Mouse (Mus musculus): ENCODE measurements around the gene Olfr772. TPM values are rescaled to one million over a fixed set of nuclear protein-coding genes. Genes with fewer than 3 reads are reported as not detected.
"Not testable (repeated sequence)": the region's sequence is repeated elsewhere in the genome, so short reads cannot be mapped to it uniquely, and the experiment has no call there.

Gene Olfr772
- not detected for total RNA-seq (2021)

GRCm38 (mm10) chr10:129177821-129178220 lies at the start of gene Olfr772:
Gene Olfr772 (minus strand): TSS chr10:129177921.
- DNase-seq, result not testable (repeated sequence)

DNA sequence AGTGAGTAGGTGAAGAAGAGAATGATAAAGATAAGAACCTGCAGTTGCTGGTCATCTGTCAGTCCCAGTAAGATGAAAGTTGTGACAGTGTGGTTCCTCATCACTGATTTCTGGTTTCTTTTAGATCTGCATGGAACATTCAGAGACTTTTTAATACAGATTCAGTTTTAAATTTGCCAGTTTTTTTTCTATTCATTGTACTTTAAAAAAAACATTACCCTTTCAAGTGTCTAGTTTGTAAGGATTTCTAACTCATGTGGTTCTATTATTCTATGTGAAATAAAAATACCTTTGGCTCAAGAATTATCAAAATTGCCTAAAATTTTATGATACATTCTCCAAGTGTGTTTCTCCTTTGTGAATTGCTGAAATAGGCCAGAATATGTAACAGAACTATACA lies 9.6 kb upstream of the Olfr772 start, which contains the start of gene Olfr773:
Gene Olfr773 (minus strand): TSS at position 101 of the 400 bp plus-strand sequence.
- DNase-seq, result not testable (repeated sequence)

DNA sequence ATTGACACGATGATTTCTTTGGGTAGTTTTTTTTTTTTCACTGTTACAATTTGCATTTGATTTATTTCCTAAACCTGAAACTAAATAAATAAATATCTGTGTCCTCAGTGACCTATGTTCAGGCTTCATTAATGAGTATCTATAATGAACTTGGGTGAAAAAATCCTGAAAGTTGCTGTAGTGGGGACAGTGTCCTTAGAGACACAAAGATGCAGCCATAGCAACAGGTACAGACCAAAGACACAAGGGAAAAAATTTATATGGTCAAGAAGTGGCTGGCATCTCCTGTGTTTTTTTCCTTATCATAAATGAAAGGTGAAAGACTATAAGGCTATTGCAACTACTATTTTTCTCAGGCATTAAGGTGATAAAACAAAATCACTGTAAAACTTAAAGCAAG lies 13.1 kb downstream of the Olfr772 start, which contains the start of gene Olfr771:
Gene Olfr771 (minus strand): TSS at position 101 of the 400 bp plus-strand sequence.
- no peak for DNase-seq

DNA sequence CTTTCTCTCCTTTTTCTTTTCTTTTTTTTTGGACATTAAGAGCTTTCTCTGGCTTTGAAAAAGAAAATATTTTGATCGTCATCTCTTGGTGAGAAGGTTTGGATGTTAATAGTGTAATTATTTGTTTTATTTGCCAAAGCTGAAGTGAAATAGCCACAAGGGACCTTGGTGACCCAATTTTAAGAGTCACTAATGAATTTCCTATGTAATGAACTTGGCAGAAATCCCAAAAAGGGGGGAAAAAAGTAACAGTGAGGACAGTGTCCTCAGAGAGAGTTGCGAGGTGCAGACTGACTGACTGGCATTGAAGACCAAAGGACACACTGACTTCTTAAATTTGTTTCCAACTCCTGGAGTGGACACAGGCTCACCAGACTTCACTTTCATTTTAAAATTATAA lies 38.8 kb downstream of the Olfr772 start, which contains the start of gene Olfr770:
Gene Olfr770 (minus strand): TSS at position 101 of the 400 bp plus-strand sequence.
- no peak for DNase-seq

Other genes starting within 250 kb of the Olfr772 start
- 10 to 100 TPM; 30.1 to 35.4 TPM for gene Itga7, start 244.1 kb downstream of the Olfr772 start, total RNA-seq (2021)
- gene Mettl7b, start 216.9 kb downstream of the Olfr772 start, total RNA-seq (2021), result not detected
- not detected for gene Olfr9, start 188.5 kb downstream of the Olfr772 start, total RNA-seq (2021)
- gene Olfr763, start 167.1 kb downstream of the Olfr772 start, total RNA-seq (2021), result not detected
- not detected for gene Olfr764-ps1, start 138.0 kb downstream of the Olfr772 start, total RNA-seq (2021)
- not detected for gene Olfr765, start 127.9 kb downstream of the Olfr772 start, total RNA-seq (2021)
- gene Olfr766-ps1, start 108.9 kb downstream of the Olfr772 start, total RNA-seq (2021), result not detected
- under 1 TPM in 1 of 2 experiments, not detected in 1; 0.08 TPM for gene Olfr767, start 95.0 kb downstream of the Olfr772 start, total RNA-seq (2021)
- gene Olfr768, start 78.5 kb downstream of the Olfr772 start, total RNA-seq (2021), result not detected
- not detected for gene Olfr769, start 60.1 kb downstream of the Olfr772 start, total RNA-seq (2021)
- not detected for gene Olfr770, start 38.9 kb downstream of the Olfr772 start, total RNA-seq (2021)
- not detected for gene Olfr771, start 13.2 kb downstream of the Olfr772 start, total RNA-seq (2021)
- not detected for gene Olfr773, start 9.5 kb upstream of the Olfr772 start, total RNA-seq (2021)
- gene Olfr774, start 58.3 kb upstream of the Olfr772 start, total RNA-seq (2021), result not detected
- not detected for gene Olfr775, start 70.5 kb upstream of the Olfr772 start, total RNA-seq (2021)
- gene Olfr776, start 81.2 kb upstream of the Olfr772 start, total RNA-seq (2021), result not detected
- not detected for gene Olfr777, start 93.6 kb upstream of the Olfr772 start, total RNA-seq (2021)
- gene Olfr780, start 140.2 kb upstream of the Olfr772 start, total RNA-seq (2021), result not detected
- gene Olfr781, start 150.9 kb upstream of the Olfr772 start, total RNA-seq (2021), result not detected
- gene Olfr782, start 170.9 kb upstream of the Olfr772 start, total RNA-seq (2021), result not detected
- gene Olfr784, start 206.2 kb upstream of the Olfr772 start, total RNA-seq (2021), result under 1 TPM; 0.15 TPM
- not detected for gene Olfr785, start 227.5 kb upstream of the Olfr772 start, total RNA-seq (2021)
- not detected for gene Olfr786, start 249.4 kb upstream of the Olfr772 start, total RNA-seq (2021)